23 mouse cellular contexts compared by ENCODE assay signal in the genomic region with DNA sequence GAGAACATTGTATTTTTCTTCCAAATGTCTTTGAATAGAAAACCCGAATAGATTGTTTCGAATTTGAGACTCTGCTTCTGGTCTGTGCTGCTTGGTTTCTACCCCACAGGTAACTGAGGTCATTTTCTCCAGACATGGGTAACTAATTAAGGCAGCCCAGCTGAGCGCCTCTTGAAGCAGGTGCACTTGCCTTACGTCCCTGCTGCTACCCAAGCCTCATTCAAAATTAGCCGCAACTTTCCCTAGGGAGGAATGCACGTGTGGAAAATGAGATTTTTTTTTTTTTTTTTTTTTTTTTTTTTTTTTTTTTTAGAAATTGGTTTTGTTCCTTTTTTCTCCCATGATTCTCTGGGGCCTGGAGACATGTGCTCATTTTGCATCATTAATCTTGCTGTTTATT.
"Had no signal": no experiment of that assay in that cellular context is flagged by ENCODE, and none has a peak within 500 bp of the region (broad histone marks: within the 10 kb centered on the region; RNA-seq: fewer than 3 reads in every experiment).

No protein-coding gene starts in this region.

- H3K27me3 ChIP-seq: limb, embryonic 13.5 days; liver, embryonic 12.5 days; liver, embryonic 15.5 days; lung, embryonic 15.5 days; megakaryocyte, embryonic 14.5 days; midbrain, embryonic 12.5 days; neural tube, embryonic 13.5 days; stomach, embryonic 15.5 days had no signal

- H3K9ac ChIP-seq: limb, embryonic 13.5 days; liver, embryonic 12.5 days; liver, embryonic 15.5 days; lung, embryonic 15.5 days; midbrain, embryonic 12.5 days; neural tube, embryonic 13.5 days; stomach, embryonic 15.5 days had no signal

- ATAC-seq: liver, embryonic 12.5 days had no signal

- H3K4me3 ChIP-seq: layer of hippocampus, adult 2 months; limb, embryonic 10.5 days; limb, embryonic 13.5 days; liver, embryonic 12.5 days; liver, embryonic 15.5 days; lung, embryonic 15.5 days; megakaryocyte, embryonic 14.5 days; midbrain, embryonic 12.5 days; myocyte; neural tube, embryonic 13.5 days; stomach, embryonic 15.5 days had no signal

- DNase-seq: kidney, adult 2 months; kidney, postnatal 25 days; layer of hippocampus, adult 9-11 months; liver; lung, adult 18-20 months; lung, postnatal 10 days; lung, postnatal 36 days; retina, postnatal 1 day; right cerebral cortex, postnatal 25 days; spleen, adult 18-20 months; thymus, postnatal 25 days had no signal

- H3K9me3 ChIP-seq: limb, embryonic 10.5 days; limb, embryonic 13.5 days; liver, embryonic 12.5 days; liver, embryonic 15.5 days; lung, embryonic 15.5 days; midbrain, embryonic 12.5 days; neural tube, embryonic 13.5 days; stomach, embryonic 15.5 days had no signal

- H3K4me2 ChIP-seq: limb, embryonic 13.5 days; liver, embryonic 12.5 days; liver, embryonic 15.5 days; lung, embryonic 15.5 days; midbrain, embryonic 12.5 days; neural tube, embryonic 13.5 days; stomach, embryonic 15.5 days had no signal

- H3K4me1 ChIP-seq: limb, embryonic 10.5 days; limb, embryonic 13.5 days; liver, embryonic 12.5 days; liver, embryonic 15.5 days; lung, embryonic 15.5 days; megakaryocyte, embryonic 14.5 days; midbrain, embryonic 12.5 days; neural tube, embryonic 13.5 days; stomach, embryonic 15.5 days had no signal

- H3K36me3 ChIP-seq: limb, embryonic 10.5 days; limb, embryonic 13.5 days; liver, embryonic 12.5 days; liver, embryonic 15.5 days; lung, embryonic 15.5 days; midbrain, embryonic 12.5 days; neural tube, embryonic 13.5 days; stomach, embryonic 15.5 days had no signal

- H3K27ac ChIP-seq: kidney, postnatal 0 days; layer of hippocampus, adult 2 months; limb, embryonic 10.5 days; limb, embryonic 13.5 days; liver, embryonic 12.5 days; liver, embryonic 15.5 days; lung, embryonic 15.5 days; midbrain, embryonic 12.5 days; neural tube, embryonic 13.5 days; stomach, embryonic 15.5 days had no signal
